ENCODE assay signal across 12 mouse cellular contexts in genomic region chr4:115978911-115979310, GRCm38 (mm10). TPM values are rescaled to one million over a fixed set of nuclear protein-coding genes. Genes with fewer than 3 reads are reported as not detected.
A peak's percentile ranks its signal among the peaks of the same experiment; 100 is the strongest.
DNase-seq lines count a peak whose midpoint lies in the region; ATAC-seq and TF ChIP-seq lines count a peak whose summit lies in the region.
"Had no signal": no experiment of that assay in that cellular context is flagged by ENCODE, and none has a peak within 500 bp of the region (broad histone marks: within the 10 kb centered on the region; RNA-seq: fewer than 3 reads in every experiment).

No protein-coding gene starts in this region.

- no peak overlapping the region for H3K9ac ChIP-seq in lung, embryonic 14.5 days
- no peak overlapping the region; the same call in 1 of the 2 replicates for H3K9ac ChIP-seq in forebrain, embryonic 14.5 days (ENCODE audit: low read length)
- no peak overlapping the region for H3K9ac ChIP-seq in limb, embryonic 11.5 days (ENCODE audit: low read length)
- no peak overlapping the region for H3K9ac ChIP-seq in neural tube, embryonic 12.5 days

- no peaks in the 10 kb centered on the region for H3K4me1 ChIP-seq in lung, embryonic 14.5 days (ENCODE audit: insufficient read depth)
- H3K4me1 ChIP-seq in forebrain, embryonic 14.5 days (ENCODE audit: control insufficient read depth, insufficient read depth, low read length): no peaks in the 10 kb centered on the region
- H3K4me1 ChIP-seq in limb, embryonic 11.5 days (ENCODE audit: control insufficient read depth, insufficient read depth, low read length): peaks cover 11% of the 10 kb centered on the region; the same call in 1 of the 2 replicates
- H3K4me1 ChIP-seq in neural tube, embryonic 12.5 days: peaks cover 29% of the 10 kb centered on the region

- no peak for ATAC-seq in lung, embryonic 14.5 days (ENCODE audit: insufficient read depth)
- ATAC-seq in forebrain, embryonic 14.5 days: 0 out of 2 replicates have a peak, but pooled peaks have one; percentile 1
- no peak for ATAC-seq in limb, embryonic 11.5 days (ENCODE audit: insufficient number of reproducible peaks, low FRiP score, low TSS enrichment, low read depth)
- ATAC-seq in neural tube, embryonic 12.5 days (ENCODE audit: low FRiP score, low read depth): 0 out of 2 replicates have a peak, but pooled peaks have one; percentile 10
- ATAC-seq: lung, postnatal 0 days had no signal

- WGBS in lung, embryonic 14.5 days: 12% methylated on average over 4 of the region's 4 CpGs
- 4% methylated on average over 4 of the region's 4 CpGs for WGBS in forebrain, embryonic 14.5 days
- 7% methylated on average over 4 of the region's 4 CpGs for WGBS in limb, embryonic 11.5 days
- WGBS in neural tube, embryonic 12.5 days: 4% methylated on average over 4 of the region's 4 CpGs

- H3K9me3 ChIP-seq in lung, embryonic 14.5 days (ENCODE audit: low read depth, low read length): no peaks in the 10 kb centered on the region
- H3K9me3 ChIP-seq in forebrain, embryonic 14.5 days (replicated peaks; ENCODE audit: control insufficient read depth, low read length): no peaks in the 10 kb centered on the region
- no peaks in the 10 kb centered on the region for H3K9me3 ChIP-seq in limb, embryonic 11.5 days (ENCODE audit: control insufficient read depth, low read length)
- H3K9me3 ChIP-seq in neural tube, embryonic 12.5 days: no peaks in the 10 kb centered on the region

- H3K4me3 ChIP-seq in lung, embryonic 14.5 days (ENCODE audit: low read depth, low read length): peak overlapping the region; percentile 27; the same call in 1 of the 2 replicates
- peak overlapping the region; percentile 27; the same call in 1 of the 2 replicates for H3K4me3 ChIP-seq in forebrain, embryonic 14.5 days (ENCODE audit: low read depth, low read length)
- peak overlapping the region; percentile 18; the same call in 1 of the 2 replicates for H3K4me3 ChIP-seq in limb, embryonic 11.5 days (ENCODE audit: low read depth, low read length)
- H3K4me3 ChIP-seq in neural tube, embryonic 12.5 days: no peak overlapping the region

- no peak overlapping the region for H3K4me2 ChIP-seq in lung, embryonic 14.5 days
- peak overlapping the region; percentile 58 for H3K4me2 ChIP-seq in forebrain, embryonic 14.5 days (ENCODE audit: low read length)
- H3K4me2 ChIP-seq in limb, embryonic 11.5 days (ENCODE audit: low read depth, severe bottlenecking): peak overlapping the region; percentile 56
- H3K4me2 ChIP-seq in neural tube, embryonic 12.5 days (replicated peaks): peak overlapping the region; percentile 61

- TF ChIP-seq CTCF in lung, embryonic 14.5 days (IDR thresholded peaks at IDR 0.05; ENCODE audit: low read depth): no peak

- no peak overlapping the region for H3K27ac ChIP-seq in lung, embryonic 14.5 days (ENCODE audit: low read depth)
- no peak overlapping the region for H3K27ac ChIP-seq in forebrain, embryonic 14.5 days (ENCODE audit: low read depth, low read length)
- no peak overlapping the region for H3K27ac ChIP-seq in limb, embryonic 11.5 days (replicated peaks; ENCODE audit: low read depth, low read length)
- no peak overlapping the region for H3K27ac ChIP-seq in neural tube, embryonic 12.5 days

- DNase-seq in lung, embryonic 14.5 days: no peak
- DNase-seq in lung, postnatal 14 days: no peak
- DNase-seq in forebrain, embryonic 14.5 days (ENCODE audit: low spot score): no peak
- peak; percentile 24 for DNase-seq in limb, embryonic 11.5 days (ENCODE audit: low spot score)
- no peak for DNase-seq in embryo, embryonic 9.5 days (ENCODE audit: extremely low spot score)
- no peak for DNase-seq in embryo, embryonic 10 days (ENCODE audit: low spot score)
- DNase-seq in embryo, embryonic 11 days: no peak
- DNase-seq: cerebellum, adult 8-10 months; gastrocnemius, postnatal 10 days had no signal

- peaks cover 53% of the 10 kb centered on the region for H3K27me3 ChIP-seq in lung, embryonic 14.5 days (ENCODE audit: insufficient read depth, low read length)
- H3K27me3 ChIP-seq in forebrain, embryonic 14.5 days (replicated peaks; ENCODE audit: control insufficient read depth, insufficient read depth, low read length): peaks cover 76% of the 10 kb centered on the region
- H3K27me3 ChIP-seq in limb, embryonic 11.5 days (ENCODE audit: control insufficient read depth, insufficient read depth, low read length): peaks cover 64% of the 10 kb centered on the region
- peaks cover 89% of the 10 kb centered on the region for H3K27me3 ChIP-seq in neural tube, embryonic 12.5 days (replicated peaks)

- H3K36me3 ChIP-seq in lung, embryonic 14.5 days (ENCODE audit: insufficient read depth): no peaks in the 10 kb centered on the region
- no peaks in the 10 kb centered on the region for H3K36me3 ChIP-seq in forebrain, embryonic 14.5 days (ENCODE audit: control insufficient read depth, insufficient read depth, low read length)
- H3K36me3 ChIP-seq in limb, embryonic 11.5 days (ENCODE audit: control insufficient read depth, insufficient read depth, low read length): no peaks in the 10 kb centered on the region
- no peaks in the 10 kb centered on the region for H3K36me3 ChIP-seq in neural tube, embryonic 12.5 days

RNA-seq across cellular contexts. Expression of gene Faah, which starts 38.8 kb away (rescaled TPM):
- 6.3 and 8.0 TPM in 2 replicates for polyA plus RNA-seq in lung, embryonic 14.5 days (2014; fragmentation: Nextera tagmentation; extraction: Ambion mirVana)
- 7.0 and 7.3 TPM in 2 replicates for polyA plus RNA-seq in forebrain, embryonic 14.5 days (2014; fragmentation: Nextera tagmentation; extraction: Ambion mirVana)
- 0.35 and 0.55 TPM in 2 replicates for polyA plus RNA-seq in limb, embryonic 11.5 days (2014; fragmentation: Nextera tagmentation; extraction: Ambion mirVana)
- polyA plus RNA-seq in neural tube, embryonic 12.5 days (2016; fragmentation: Nextera tagmentation; extraction: Ambion mirVana): 4.8 and 5.8 TPM in 2 replicates

RNA-seq across cellular contexts. Expression of gene Dmbx1, which starts 39.2 kb away (rescaled TPM):
- polyA plus RNA-seq in lung, embryonic 14.5 days (2014; fragmentation: Nextera tagmentation; extraction: Ambion mirVana): not detected in 2 replicates
- polyA plus RNA-seq in forebrain, embryonic 14.5 days (2014; fragmentation: Nextera tagmentation; extraction: Ambion mirVana): 0.05 TPM in 2 replicates
- polyA plus RNA-seq in limb, embryonic 11.5 days (2014; fragmentation: Nextera tagmentation; extraction: Ambion mirVana): 0.14 and 0.27 TPM in 2 replicates
- 1.6 and 2.4 TPM in 2 replicates for polyA plus RNA-seq in neural tube, embryonic 12.5 days (2016; fragmentation: Nextera tagmentation; extraction: Ambion mirVana)
- polyA plus RNA-seq: lung, postnatal 0 days; stomach, embryonic 14.5 days had no signal

Comparison
In these comparisons a context has a peak if more than half of its experiments do, and no peak if none do; other contexts are left out.
1. ATAC-seq: peak in forebrain, embryonic 14.5 days (single experiment) and neural tube, embryonic 12.5 days (single experiment); none in lung, embryonic 14.5 days (single experiment) and limb, embryonic 11.5 days (single experiment).